Mouse (Mus musculus) kidney, postnatal 10 days (tissue): ENCODE measurements around the gene Enpp3.
"Not testable (repeated sequence)": the region's sequence is repeated elsewhere in the genome, so short reads cannot be mapped to it uniquely, and the experiment has no call there.

Source experiments
- DNase-seq: peaks from one replicate; pipeline ENCODE4 v3.0.0; 2021; ENCODE audit warnings: mixed read lengths

The Enpp3 gene

DNA sequence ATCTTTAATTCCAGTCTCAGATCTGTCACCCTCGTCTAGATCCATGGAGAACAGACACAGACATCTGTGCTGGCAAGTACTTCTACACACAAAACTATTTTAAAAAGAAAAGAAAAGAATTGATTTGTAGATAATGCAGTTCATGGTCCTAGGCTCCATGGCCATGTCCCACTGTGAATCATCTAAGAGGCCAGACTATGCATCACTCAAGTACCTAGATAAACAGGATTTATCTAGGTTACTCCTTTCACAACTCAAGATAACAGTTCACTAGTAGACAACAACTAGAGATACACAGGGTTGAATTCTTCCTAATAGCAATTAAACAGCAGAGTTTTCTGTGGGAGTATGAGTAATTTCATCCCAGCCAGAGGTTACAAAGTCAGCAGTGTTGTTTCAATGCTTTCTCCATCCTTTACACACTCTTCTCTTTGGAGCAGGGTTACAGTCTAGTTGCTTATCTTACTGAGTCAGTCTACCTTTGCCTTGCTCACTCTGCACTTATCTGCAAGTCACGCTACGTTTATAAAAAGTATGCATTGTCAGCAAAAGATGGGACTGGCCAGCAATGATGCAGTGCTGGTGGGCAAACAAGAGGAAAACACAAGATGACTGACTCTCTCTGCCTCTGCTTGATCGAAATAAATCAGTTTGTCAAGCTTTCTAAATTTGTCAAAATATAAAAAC, 20.5 kb downstream of the Enpp3 start:
- DNase-seq = no peak

DNA sequence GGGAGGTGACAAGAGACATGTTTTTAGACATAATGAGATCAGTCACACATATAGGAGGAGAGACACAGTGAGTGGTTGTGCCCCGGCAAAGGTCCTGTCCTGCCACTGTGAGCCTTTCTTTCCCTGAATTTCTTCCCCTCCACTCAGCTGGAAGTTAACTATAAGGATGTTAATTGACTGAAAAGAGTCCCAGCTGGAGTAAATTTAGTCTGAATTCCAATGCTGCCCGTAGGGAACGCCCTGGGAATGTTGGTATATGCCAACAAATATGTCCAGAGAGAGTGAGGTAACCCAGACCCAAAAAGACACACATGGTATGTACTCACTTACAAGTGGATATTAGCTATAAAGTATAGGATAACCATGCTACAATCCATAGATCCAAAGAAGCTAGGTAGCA, 23.1 kb downstream of the Enpp3 start:
- DNase-seq = no peak

DNA sequence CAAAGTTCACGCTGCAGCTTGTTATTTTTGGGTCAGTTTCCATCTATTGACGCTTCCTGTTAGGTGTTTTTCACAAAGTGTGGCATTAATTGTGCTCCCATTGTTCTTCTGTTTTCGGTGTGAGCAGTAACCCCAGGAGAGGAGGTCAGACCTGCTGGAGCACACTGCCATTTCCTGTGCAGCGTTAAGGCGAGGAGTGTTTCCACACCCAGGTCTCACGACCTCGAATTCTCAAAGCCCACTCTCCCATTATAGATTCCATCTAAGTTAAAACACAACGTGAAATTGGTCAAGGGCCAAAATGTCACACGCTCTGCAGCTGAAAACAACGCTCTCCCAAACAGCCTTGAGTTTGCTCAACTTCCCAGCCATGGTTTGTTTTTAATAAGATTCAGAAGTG, 32.0 kb downstream of the Enpp3 start:
- peak; percentile 39 for DNase-seq

DNA sequence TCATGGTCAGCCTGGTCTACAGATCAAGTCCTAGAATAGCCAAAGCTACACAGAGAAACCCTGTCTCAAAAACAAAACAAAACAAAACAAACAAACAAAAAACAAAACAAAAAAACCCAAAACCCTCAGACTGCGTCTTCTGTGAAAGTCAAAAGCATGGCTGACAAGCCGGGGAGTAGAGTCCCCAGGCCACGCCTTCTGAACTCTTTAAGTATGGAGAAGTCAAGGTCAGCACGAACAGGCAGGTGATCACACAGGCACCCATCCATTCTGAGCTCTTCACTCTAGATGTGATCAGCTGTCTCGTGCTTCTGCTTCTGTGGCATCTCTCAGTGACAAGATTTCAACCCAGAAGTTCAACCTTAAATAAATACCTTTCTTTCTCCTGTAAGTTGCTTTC, 35.9 kb downstream of the Enpp3 start:
- DNase-seq = no peak

DNA sequence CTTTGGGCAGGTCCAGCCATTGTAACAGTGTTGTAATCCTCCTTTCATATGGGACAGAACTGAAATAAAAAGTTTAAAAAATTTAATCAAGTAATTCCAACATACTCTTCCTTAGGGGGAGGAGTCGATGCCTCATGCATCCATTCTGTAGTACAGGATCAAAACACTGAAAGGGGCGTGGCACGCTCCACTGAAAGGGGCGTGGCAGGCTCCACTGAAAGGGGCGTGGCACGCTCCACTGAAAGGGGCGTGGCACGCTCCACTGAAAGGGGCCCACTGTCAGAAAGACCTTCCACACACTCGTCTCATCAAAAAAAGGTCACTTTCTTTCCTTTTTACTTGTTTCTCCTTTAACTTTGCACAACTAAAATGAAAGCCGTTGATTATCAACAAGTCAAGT, 36.7 kb downstream of the Enpp3 start:
- DNase-seq = no peak

DNA sequence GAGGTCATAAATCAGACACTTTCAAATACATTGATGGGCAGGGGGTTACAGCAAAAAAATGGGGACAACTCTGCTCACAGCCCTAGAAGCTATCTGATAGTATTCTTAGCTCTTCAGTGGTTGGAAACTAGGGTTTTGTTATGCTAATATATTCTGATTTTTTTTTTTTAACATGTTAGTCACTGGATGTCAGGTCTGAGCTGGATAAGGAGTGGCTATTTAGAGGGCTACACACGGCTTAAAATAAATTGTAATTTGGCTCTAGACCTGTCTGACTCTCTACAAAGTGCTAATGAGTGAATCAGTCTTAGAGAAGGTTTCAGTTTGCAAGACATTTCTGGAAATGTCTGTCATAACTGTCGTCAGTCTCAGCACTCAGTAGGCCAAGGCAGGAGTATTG, 37.5 kb downstream of the Enpp3 start:
- DNase-seq = no peak

DNA sequence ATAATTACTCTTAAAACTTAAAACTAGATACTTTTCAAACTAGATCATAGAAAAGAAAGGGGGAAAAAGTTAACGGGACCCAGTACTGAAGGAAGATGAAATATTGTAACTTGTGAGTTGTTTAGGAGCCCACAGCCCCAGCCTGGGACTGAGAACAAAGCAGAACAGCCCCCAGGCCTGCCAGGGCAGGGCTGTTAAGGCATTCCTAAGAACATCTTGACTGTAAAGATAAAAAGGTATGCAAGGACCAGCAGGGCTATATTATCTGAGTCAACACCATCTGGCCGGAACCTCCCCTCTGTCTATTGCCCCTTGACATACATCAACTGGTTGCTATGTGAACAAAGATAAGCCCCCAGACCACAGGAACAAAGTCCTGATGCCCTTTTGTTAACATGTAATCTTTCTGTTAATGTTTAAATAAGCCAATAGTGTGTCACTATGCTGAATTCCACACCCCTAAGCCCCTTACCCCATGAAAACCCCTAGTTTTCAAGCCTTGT, 39.8 kb downstream of the Enpp3 start:
- DNase-seq = not testable (repeated sequence)

DNA sequence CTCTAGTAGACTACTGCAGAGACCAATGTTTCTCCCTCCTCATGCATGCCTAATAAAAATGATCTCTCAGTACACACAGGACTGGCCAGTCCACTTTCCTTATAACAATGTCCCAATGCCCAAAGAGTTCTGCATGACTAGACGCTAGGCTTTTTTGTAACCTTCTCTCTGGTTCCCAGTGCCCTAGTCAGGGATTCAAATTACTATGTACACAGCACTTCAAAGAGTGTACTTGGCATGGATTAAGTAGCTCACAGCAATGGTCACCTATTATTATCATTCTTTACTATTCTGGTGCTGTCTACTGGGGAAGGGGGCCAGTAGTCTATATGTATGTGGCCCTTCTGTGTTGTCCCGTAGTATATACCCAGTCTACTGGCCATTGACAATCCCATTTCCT, 40.8 kb downstream of the Enpp3 start:
- no peak for DNase-seq

DNA sequence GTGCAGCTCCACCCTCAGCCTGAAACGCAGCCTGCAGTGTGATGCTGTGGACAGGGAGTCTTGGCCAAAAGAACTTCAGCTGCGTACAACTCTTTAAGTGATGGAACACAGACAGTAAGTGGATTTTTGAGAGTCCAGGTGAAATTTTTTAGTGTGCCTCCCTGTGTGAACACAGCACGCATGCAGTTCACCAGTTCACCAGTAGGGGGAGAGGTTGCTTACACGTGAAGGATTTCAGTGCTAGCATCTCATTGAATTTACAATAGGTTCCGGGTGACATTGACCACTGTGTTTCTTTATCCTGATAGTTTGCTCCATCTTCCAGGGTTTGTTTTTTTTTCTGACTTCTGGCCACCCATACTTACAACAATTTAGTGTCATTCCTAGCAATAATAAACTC, 45.4 kb downstream of the Enpp3 start:
- DNase-seq = peak; percentile 88

DNA sequence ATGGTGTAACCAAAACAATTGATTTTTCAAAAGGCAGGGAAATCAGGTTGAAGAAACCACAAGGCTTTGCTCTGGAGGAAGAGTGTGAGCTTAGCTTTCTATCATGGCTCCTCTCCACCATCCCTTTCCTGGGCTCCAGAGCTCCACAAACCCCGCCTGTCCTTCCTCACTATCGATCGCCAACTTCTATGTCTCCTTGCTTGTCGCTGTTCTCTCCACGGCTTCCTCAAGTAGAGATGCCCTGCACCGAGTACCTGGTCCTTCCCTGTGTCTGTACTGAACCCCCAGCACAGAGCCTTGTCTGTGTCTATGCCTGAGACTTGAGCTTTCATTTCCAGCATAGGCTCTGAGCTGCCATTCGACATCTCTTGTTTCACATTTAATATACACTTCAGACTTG, 49.9 kb downstream of the Enpp3 start:
- DNase-seq = peak; percentile 1

DNA sequence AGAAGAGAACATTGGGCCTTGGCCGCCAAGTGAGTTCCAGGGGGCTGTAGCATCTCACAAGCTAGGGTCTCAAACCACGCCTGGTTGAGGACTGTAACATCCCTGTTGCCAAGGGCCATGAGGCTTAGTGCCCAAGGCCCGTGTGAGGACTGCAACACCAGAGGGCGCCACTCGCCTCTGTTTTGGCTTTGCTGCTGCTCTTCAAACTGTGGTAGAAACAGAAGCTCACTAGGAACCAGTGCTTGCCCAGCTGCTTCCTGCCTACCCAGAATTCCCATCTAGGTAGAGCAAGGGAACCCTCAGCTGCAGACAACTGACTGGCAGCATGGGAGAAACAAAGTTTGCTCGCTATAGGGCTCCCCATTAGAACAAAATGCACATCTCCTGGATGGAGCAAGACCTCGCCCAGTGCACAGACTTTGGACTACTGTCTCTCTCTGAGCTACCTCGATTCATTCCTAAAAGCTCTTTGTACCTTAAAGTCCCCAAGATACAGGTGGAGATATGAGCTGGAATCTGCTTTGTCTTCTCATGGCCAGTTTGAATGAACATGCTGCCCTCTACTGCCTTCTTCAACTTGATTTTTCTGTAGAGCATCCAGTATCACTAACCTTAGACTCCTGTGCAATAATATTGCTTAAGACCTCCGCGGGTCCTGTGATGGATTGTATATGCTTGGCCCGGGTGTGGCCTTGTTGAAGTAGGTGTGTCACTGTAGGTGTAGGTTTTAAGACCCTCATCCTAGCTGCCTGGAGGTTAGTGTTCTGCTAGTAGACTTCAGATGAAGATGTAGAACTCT, 52.7 kb downstream of the Enpp3 start:
- peak; percentile 81 for DNase-seq

DNA sequence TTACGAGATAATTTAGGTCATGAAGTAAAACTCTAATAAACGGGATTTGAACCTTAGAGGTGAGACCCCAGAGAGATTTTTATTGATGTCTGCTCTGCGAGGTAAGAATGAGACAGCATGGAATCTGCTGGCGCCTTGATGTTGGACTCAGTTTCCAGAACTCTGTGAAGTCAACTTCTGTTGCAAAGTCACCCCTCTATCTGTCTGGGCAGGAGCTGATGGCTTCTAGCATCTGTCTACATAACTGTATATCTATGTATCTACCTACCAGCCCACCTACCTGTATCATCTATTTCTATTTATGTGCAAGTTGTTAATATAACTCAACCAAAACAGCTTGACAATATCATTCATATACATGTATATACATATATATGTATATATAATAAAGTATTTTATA, 57.3 kb downstream of the Enpp3 start:
- no peak for DNase-seq

DNA sequence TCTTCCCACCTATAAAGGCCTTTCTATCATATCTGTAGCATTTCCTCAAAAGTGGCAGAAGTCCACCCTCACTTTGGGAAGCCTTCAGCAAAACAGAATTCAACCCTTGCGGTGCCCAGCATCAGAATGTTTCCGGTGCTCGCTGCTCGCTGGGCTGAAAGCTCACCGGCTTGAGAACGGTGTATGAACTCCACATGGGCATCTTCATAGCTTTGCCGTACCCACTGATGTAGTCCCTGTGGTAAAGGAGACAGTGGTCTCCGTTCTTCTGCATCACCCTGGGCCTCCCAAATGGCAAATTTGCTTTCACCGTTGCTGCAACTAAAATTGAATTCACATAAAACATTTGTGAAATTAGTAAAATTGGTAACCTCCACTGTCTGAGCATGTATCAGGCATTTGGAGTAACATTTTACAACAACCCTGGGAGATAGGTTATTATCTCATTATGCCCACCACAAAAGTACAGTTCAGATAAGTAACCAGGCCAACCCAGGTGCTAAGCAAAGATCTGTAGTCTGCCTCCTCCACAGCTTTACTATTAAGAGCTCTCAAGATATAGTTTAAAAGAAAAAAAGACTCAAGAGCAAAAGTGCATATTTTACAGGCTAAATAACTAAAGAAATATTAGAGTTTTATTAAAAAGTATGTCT, 57.9 kb downstream of the Enpp3 start:
- no peak for DNase-seq

DNA sequence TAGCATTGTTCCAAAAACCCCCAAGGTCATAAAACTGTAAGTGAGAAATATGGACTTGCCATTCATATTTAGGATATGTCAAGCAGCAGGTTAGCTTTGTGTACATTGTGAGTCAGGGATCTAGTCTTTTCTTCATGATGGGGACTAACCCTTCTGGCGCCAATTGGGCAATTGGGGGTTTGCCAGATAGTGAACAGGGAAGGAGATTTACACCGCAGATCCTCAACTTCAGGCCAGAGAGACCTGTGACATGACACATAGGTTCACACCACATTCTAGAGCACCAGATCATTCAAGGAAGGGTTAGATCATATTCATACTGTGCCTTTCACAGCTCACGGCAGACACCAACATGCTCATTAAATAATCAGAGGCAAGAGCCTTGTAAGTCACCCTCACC, 58.7 kb downstream of the Enpp3 start:
- no peak for DNase-seq

DNA sequence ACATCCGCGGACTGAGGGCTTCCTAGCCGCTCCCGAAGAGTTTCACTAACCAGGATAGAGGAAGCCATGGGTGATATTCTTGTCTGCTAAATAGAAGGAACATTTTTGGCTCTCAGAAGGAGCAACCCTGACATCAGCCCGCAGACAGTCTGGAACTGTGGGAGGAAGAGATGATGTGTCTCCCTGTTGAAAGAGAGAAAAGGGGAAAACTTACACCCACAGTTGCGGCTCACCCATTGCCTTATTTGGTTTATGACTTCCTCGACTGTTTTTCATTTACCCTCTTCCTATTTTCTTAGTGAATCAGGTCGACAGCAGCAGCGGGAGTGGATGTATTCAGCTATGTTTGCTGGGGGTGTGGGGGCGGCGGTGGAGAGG, 64.0 kb downstream of the Enpp3 start:
- DNase-seq = peak; percentile 34

DNA sequence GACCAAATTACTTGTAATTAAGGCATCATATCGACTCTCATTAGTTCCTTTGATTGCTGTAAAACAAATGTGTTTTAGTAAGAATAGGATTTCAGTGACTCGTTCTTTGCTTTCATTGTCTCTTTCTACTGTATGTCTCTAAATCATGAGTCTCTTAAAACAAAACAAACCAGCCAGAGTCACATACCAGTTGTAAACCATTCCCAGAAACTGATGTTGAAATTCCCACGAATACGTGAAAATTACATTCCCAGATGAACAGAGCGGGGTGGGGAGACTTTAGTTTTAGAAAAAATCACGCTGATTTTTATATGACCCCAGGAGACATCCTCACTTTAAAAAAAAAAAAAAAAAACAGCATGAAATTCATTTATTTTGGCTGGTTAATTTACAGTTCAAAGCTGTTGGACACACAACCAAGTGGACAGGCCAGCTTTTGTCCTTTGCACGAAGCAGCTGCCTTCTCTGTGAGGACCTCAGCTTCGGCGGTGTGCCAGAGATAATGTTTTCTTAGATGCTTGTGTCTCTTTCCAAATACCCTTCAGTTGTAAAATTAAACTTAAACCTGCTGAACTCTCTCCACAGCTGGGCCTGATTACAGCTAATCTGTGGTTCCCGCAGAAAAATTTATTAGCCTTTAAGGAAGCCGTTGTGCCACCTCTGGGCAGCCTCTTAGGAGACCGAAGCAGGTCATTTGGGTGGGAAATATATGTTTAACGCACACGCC, 64.5 kb downstream of the Enpp3 start:
- peak; percentile 88 for DNase-seq

DNA sequence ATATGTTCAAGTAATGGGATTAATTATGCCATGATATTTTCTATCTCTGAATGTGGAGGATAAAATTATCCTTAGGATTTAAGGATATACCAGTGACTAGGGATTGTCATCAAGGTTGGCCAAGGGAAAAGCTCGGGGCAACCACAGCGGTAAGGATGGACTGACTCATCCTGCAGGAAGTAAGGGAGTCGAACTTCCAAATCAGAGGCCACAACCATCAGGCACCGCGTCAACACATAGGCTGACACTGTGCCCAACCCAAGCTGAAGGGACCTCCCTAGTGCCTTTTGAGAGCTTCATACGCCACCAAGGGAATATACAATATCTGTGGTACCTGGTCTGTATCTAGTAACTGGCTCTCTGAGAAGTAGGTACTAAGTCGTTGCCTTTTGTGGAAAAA, 73.1 kb downstream of the Enpp3 start:
- DNase-seq = no peak

DNA sequence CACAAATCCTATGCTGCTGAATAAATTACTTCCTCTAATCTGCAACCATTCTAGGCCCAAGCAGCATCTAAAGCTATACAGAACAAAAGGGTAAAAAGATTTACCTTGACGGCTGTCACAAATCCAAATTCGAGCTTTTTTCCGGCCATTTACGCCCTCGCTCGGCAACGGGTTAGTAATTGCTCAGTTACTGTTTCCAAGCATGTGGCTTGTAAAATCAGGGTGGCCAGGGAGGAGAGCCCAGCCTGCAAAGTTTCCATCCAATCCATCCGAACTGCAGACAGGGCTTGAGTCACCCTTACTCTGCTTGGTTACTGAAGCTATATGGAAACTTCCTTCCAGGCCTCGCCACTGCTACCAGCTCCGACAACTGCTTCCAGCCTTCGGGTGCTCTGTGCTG, 74.9 kb downstream of the Enpp3 start:
- no peak for DNase-seq

DNA sequence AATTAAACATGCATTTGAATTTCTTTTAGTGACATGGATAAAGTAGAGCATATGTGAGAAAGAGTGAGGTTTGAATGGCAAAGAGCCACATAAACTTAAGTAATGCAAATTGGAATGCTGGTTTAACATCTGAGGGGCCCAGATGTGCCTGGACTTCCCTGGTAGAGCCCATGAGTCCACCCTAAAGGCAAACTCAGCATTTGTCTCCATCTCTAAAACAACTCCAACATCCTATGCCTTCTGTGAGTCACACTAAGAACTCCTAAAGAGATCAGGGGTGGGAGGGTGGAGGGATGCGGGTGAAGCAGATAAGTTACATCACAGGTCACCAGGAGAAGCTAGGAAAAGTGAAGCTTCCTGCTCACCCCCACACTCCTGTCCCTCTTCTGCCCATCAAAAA, 76.6 kb downstream of the Enpp3 start:
- no peak for DNase-seq

DNA sequence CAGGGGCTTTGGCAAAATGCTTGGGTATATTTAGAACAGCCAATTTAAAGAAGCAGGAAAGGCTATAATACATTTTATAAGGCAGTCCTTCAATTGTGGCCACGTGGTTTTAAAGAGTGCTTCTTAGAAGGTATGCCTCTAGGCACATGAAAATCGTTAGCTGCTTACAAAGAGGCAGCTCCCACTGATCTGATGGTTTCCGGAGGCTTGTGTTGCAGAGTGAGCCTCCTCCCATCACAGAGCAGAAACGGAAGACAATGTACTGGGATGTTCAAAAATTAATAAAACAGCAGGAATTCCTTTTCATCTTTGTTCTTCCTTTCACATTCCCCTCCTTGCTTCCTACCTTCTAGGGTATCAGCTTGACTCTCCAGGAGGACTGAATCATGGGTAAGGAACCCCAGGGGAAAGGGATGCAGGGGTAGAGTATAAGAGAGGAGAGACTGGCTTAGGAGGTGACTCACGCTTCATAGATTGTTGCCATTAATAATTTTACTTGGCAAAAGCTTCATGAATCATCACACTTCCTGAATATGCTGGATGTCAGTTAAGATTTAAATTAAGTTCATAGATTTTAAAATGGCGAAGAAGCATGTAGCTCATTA, 77.4 kb downstream of the Enpp3 start:
- DNase-seq = no peak

DNA sequence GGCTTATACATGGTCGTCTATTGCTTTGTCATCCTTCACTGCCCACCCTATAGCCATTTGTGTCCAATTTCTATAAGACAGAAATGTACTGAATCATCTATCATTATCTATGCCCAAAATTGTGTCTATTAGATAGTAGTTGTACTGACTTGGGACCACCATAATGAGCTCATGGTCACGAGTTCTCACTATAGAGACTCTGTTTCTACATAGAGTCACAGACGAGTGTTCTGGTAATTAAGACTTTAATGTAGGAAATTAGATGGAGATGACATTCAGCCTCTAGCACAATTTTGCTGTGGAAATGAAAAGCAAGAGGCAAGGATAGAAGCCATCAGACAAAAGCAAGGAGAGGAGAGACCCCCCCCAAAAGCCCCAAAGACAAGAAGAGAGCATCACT, 78.0 kb downstream of the Enpp3 start:
- DNase-seq = no peak

DNA sequence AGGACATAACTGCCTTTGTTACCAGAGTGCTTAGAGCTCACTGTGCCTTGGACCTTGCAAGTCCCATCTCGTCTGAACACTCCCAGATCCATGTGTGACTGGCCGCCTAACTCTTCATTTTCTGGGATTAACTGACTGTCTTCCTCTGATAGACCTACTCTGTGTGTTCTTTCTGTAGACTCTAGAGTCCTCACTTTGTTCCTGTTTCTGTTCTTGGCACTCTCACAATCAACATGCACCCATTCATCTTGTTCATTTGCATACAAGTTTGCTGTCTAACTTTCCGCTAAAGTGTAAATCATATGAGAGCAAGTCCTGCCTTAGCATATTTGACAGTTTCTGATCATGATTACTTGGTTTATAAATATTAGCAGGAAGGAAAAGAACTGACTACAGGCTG, 79.4 kb downstream of the Enpp3 start:
- DNase-seq = no peak
